Mouse (Mus musculus) ES-E14 (cell line): ENCODE measurements around the gene Gm10424. TPM values are rescaled to one million over a fixed set of nuclear protein-coding genes. Genes with fewer than 3 reads are reported as not detected.
"Not testable (repeated sequence)": the region's sequence is repeated elsewhere in the genome, so short reads cannot be mapped to it uniquely, and the experiment has no call there.

Source experiments
- DNase-seq: peaks from one replicate; pipeline ENCODE4 v3.0.0-alpha.2; 2013; ENCODE audit warnings: low read depth, low spot score
- H3K27ac ChIP-seq: 2 replicates; pipeline ENCODE4 v1.5.1; 2012; ENCODE audit warnings: low read depth, mild to moderate bottlenecking, low read length, moderate library complexity, mixed read lengths; ENCODE audit not compliant: poor library complexity, insufficient read depth, severe bottlenecking
- H3K36me3 ChIP-seq: 2 replicates; pipeline ENCODE4 v1.6.1; 2012; ENCODE audit warnings: mild to moderate bottlenecking, low read length, moderate library complexity, mixed read lengths; ENCODE audit not compliant: control insufficient read depth, poor library complexity, insufficient read depth, severe bottlenecking
- H3K4me1 ChIP-seq, 2 experiments: fragments of 150-350 bp in 1 of 2; sonication (generic) in 1 of 2; 2 replicates each; pipeline ENCODE4 v1.6.1; 2012; ENCODE audit warnings: low read length in 2 of 2, mild to moderate bottlenecking in 1 of 2, mixed read lengths in 1 of 2; ENCODE audit not compliant: control insufficient read depth in 2 of 2, insufficient read depth in 2 of 2, poor library complexity in 1 of 2
- H3K4me3 ChIP-seq, 2 experiments: fragments of 150-350 bp in 1 of 2; sonication (generic) in 1 of 2; 2 replicates each; pipeline ENCODE4 v1.5.1; 2012; ENCODE audit warnings: low read length in 2 of 2, low read depth in 1 of 2, mild to moderate bottlenecking in 1 of 2, mixed read lengths in 1 of 2; ENCODE audit not compliant: insufficient read depth in 1 of 2, poor library complexity in 1 of 2, severe bottlenecking in 1 of 2
- H3K9ac ChIP-seq: 2 replicates; pipeline ENCODE4 v1.6.1; 2012; ENCODE audit warnings: low read depth, mild to moderate bottlenecking, low read length, mixed read lengths; ENCODE audit not compliant: poor library complexity, insufficient read depth, severe bottlenecking
- H3K9me3 ChIP-seq: fragments of 150-350 bp; sonication (generic); 2 replicates; pipeline ENCODE4 v1.6.1; 2012; ENCODE audit warnings: low read depth, mild to moderate bottlenecking, low read length; ENCODE audit not compliant: control insufficient read depth, insufficient read depth
- in situ Hi-C, 2 experiments: fragments of 600-800 bp; cut with MboI; formaldehyde crosslinking; loops; one replicate each; pipeline ENCODE4 v1.15.1; 2025; ENCODE audit warnings: low sequenced_read_pairs in 2 of 2, inconsistent platforms in 1 of 2; ENCODE audit not compliant: unreplicated experiment in 2 of 2
- total RNA-seq: library from RNA; depleted of rRNA; stranded (reverse); fragments of 300-350 nt; gene quantifications from 2 replicates; pipeline ENCODE4 v1.2.3, GENCODE M21; 2012; rRNA removed

The Gm10424 gene
- total RNA-seq, result not detected in 2 replicates

GRCm38 (mm10) chr5:95272668-95273067 lies at the start of gene Gm10424:
TSS of gene Gm10424 (minus strand) at chr5:95272768.
- H3K9me3 ChIP-seq, in situ Hi-C loops, H3K27ac ChIP-seq, DNase-seq, H3K9ac ChIP-seq, H3K36me3 ChIP-seq, H3K4me1 ChIP-seq, H3K4me3 ChIP-seq: not testable (repeated sequence)

- H3K4me1 ChIP-seq, H3K36me3 ChIP-seq, H3K9ac ChIP-seq, H3K9me3 ChIP-seq, in situ Hi-C loops, H3K27ac ChIP-seq, H3K4me3 ChIP-seq, DNase-seq: not testable (repeated sequence)
These were observed 33.0 kb upstream of the Gm10424 start, which contains the start of gene Gm3259 for GRCm38 (mm10) chr5:95305611-95306010. TSS of gene Gm3259 (plus strand) at chr5:95305911.

Other genes starting within 250 kb of the Gm10424 start
- gene Gm7942, start 165.8 kb downstream of the Gm10424 start, total RNA-seq, result not detected in 2 replicates
- gene Gm16513, start 90.1 kb downstream of the Gm10424 start, total RNA-seq, result 0.32 and 0.58 TPM in 2 replicates
- not detected in 2 replicates for gene Gm3259, start 33.1 kb upstream of the Gm10424 start, total RNA-seq
- not detected in 2 replicates for gene D5Ertd577e, start 184.0 kb upstream of the Gm10424 start, total RNA-seq
- not detected in 2 replicates for gene Gm3286, start 238.0 kb upstream of the Gm10424 start, total RNA-seq